Mouse (Mus musculus) lung, postnatal 0 days (tissue): Measurements from ENCODE around the gene Dpagt1. TPM values are rescaled to one million over a fixed set of nuclear protein-coding genes. Genes with fewer than 3 reads are reported as not detected.
"Not testable (repeated sequence)": the region's sequence is repeated elsewhere in the genome, so short reads cannot be mapped to it uniquely, and the experiment has no call there.

Source experiments
- ATAC-seq: fragments of 200-750 bp; cut with Nextera tagmentation; 2 replicates; pipeline ENCODE4 v1.8.0; 2017; ENCODE audit warnings: moderate library complexity
- DNase-seq: peaks from one replicate; pipeline ENCODE4 v3.0.0-alpha.2; 2016; ENCODE audit warnings: low spot score
- H3K27ac ChIP-seq: fragments of 300-500 bp; sonication (generic); 2 replicates; pipeline ENCODE4 v1.5.1; 2014; ENCODE audit warnings: antibody characterized with exemption, mild to moderate bottlenecking, low read length, mixed read lengths
- H3K27me3 ChIP-seq: fragments of 300-500 bp; sonication (generic); replicated peaks from 2 replicates; pipeline ENCODE4 v1.6.1; 2014; ENCODE audit warnings: low read length, mixed read lengths; ENCODE audit not compliant: insufficient read depth
- H3K36me3 ChIP-seq: fragments of 300-500 bp; sonication (generic); 2 replicates; pipeline ENCODE4 v1.6.1; 2014; ENCODE audit warnings: low read length, mixed read lengths; ENCODE audit not compliant: insufficient read depth
- H3K4me1 ChIP-seq: fragments of 300-500 bp; sonication (generic); 2 replicates; pipeline ENCODE4 v1.6.1; 2014; ENCODE audit warnings: antibody characterized with exemption, low read depth, low read length, mixed read lengths; ENCODE audit not compliant: insufficient read depth
- H3K4me2 ChIP-seq: fragments of 300-500 bp; sonication (generic); replicated peaks from 2 replicates; pipeline ENCODE4 v1.6.1; 2014; ENCODE audit warnings: low read depth, mild to moderate bottlenecking, low read length, moderate library complexity, mixed read lengths
- H3K4me3 ChIP-seq: fragments of 300-500 bp; sonication (generic); 2 replicates; pipeline ENCODE4 v1.5.1; 2014; ENCODE audit warnings: low read depth, low read length
- H3K9ac ChIP-seq: fragments of 300-500 bp; sonication (generic); replicated peaks from 2 replicates; pipeline ENCODE4 v1.6.1; 2014; ENCODE audit warnings: low read depth, mild to moderate bottlenecking
- H3K9me3 ChIP-seq: fragments of 300-500 bp; sonication (generic); 2 replicates; pipeline ENCODE4 v1.6.1; 2016; ENCODE audit warnings: low read length, mixed read lengths
- CTCF ChIP-seq: IDR thresholded peaks from 2 replicates; pipeline ENCODE4 v1.5.1; 2016; ENCODE audit warnings: antibody characterized with exemption, mild to moderate bottlenecking
- EP300 ChIP-seq: IDR thresholded peaks from 2 replicates; pipeline ENCODE4 v1.6.1; 2016; ENCODE audit warnings: antibody characterized with exemption, mild to moderate bottlenecking, control low read depth
- WGBS: fragments of 180-500 bp; shearing (Covaris S2); extraction: QIAGEN DNeasy Blood & Tissue Kit; methylation state at CpG from one replicate; pipeline ENCODE4 v1.1.7; 2014; 5-methylcytosine and 5-hydroxymethylcytosine counted together
- polyA plus RNA-seq: library from polyadenylated mRNA; unstranded; fragments of >200 nt; fragmentation: Nextera tagmentation; extraction: Ambion mirVana; gene quantifications from 2 replicates; pipeline ENCODE4 v1.2.1, GENCODE M21; 2015

Dpagt1 gene
- polyA plus RNA-seq, 1 experiment from 2014 or later, result 42.1 TPM

DNA sequence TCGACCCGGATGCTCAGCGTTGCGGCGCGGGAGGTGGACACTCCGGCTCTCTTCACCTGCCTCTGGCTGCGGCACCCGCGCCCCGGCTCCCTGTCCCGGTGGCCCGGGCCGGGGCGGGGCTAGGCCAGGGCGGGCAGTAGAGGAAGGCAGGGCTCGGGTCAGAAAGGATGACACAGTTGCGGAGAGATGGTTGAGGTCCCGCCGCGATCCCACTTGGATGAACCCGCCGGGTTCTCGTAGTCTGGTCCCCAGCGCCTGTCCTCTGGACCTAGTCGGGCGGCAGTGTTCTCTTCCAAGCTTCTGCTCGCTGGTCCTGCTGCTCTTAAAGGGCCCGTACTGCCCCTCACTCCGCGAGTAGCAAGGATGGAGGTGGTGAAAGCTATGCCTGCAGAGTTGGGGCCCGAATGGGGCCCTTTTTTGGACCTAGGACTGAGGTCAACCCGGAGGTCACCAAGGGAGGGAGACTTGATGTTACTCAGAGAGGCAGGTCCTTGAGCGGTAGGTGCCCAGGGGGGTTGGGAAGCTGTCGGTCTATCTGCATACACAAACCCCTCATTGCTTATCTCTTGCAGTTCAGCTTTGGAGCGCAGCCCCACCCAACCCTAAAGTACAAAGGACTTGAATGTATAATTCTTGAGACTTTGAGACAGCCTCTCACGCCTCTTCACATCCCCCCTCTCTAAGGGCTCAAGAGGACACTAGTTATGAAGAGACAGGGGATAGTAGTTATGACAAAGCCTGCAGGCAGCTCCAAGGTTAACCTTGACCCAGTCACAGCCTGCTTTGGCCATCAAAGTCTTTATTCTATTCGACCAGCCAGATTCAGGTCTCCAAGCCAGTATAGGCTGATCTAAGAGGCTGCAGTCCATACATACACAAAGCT, 37.5 kb upstream of the Dpagt1 start, which contains the start of gene Abcg4:
TSS of gene Abcg4 (minus strand) at position 540 of the 883 bp plus-strand sequence.
- peak; percentile 47 for ATAC-seq
- Histone ChIP-seq H3K4me3 (peak within 1 kb of the TSS; percentile 40), H3K27me3 (peaks cover 12% of the 10 kb centered on the region), H3K27ac (no peak within 1 kb of the TSS), H3K9ac (peak within 1 kb of the TSS; percentile 19; the same call in 1 of the 2 replicates), H3K9me3 (no peaks in the 10 kb centered on the region), H3K4me2 (peak within 1 kb of the TSS; percentile 76), H3K4me1 (peaks cover 14% of the 10 kb centered on the region; the same call in 1 of the 2 replicates), H3K36me3 (no peaks in the 10 kb centered on the region)
- WGBS, result 2% methylated on average over 37 of the region's 38 CpGs
- TF ChIP-seq EP300 (no peak), CTCF (no peak)
- no peak for DNase-seq

- Histone ChIP-seq H3K9ac (no peak overlapping the region), H3K4me2 (no peak overlapping the region), H3K27me3 (peaks cover 12% of the 10 kb centered on the region), H3K36me3 (no peaks in the 10 kb centered on the region), H3K4me1 (peaks cover 14% of the 10 kb centered on the region; the same call in 1 of the 2 replicates), H3K27ac (no peak overlapping the region), H3K4me3 (no peak overlapping the region), H3K9me3 (no peaks in the 10 kb centered on the region)
- WGBS, result 8% methylated on average over 11 of the region's 11 CpGs
- DNase-seq (no peak), ATAC-seq (no peak)
- TF ChIP-seq CTCF (no peak), EP300 (no peak)
These were observed 36.9 kb upstream of the Dpagt1 start for GRCm38 (mm10) chr9:44288959-44289291.

DNA sequence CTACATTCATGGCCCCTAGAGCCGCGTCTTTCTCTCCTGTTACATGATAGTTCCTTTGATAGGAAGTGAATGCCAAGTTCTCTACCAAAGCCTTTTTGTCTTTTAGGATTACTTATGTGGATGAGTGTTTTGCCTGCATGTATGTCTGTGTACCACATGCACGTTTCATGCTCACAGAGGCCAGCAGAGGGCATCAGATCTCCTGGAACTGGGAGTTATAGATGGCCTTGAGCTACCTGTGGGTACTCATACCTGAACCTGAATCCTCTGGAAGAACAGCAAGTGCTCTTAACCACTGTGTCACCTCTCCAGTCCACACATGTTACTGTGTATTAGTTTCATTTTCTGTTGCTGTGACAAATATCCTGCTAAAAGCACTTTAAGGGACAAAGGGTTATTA, 33.3 kb upstream of the Dpagt1 start:
- DNase-seq (peak; percentile 74), ATAC-seq (peak; percentile 71)
- H3K36me3 ChIP-seq, result peaks cover 15% of the 10 kb centered on the region
- 72% methylated on average over 3 of the region's 3 CpGs for WGBS
- TF ChIP-seq EP300 (no peak), CTCF (peak; percentile 80)
- peaks cover 8% of the 10 kb centered on the region; the same call in 1 of the 2 replicates for H3K4me1 ChIP-seq
- H3K4me2 ChIP-seq, result no peak overlapping the region
- H3K27ac ChIP-seq, result no peak overlapping the region
- H3K4me3 ChIP-seq, result no peak overlapping the region
- H3K27me3 ChIP-seq, result peaks cover 5% of the 10 kb centered on the region
- no peak overlapping the region for H3K9ac ChIP-seq
- no peaks in the 10 kb centered on the region for H3K9me3 ChIP-seq

DNA sequence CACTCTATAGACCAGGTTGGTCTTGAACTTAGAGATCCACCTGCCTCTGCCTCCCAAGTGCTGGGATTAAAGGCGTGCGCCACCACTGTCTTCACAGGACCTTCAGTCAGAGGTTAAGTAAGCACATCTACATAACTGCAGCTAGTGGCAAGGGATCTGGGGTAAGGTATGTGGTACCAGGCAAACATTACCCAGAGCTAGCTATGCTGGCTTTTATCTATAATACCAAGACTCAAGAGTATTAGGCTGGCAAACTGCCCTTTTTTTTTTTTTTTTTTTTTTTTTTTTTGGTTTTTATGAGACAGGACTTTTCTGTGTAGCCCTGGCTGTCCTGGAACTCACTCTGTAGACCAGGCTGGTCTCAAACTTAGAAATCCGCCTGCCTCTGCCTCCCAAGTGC, 25.8 kb upstream of the Dpagt1 start:
- not testable (repeated sequence) for H3K4me1 ChIP-seq, H3K9me3 ChIP-seq, ATAC-seq, H3K27ac ChIP-seq, H3K9ac ChIP-seq, H3K4me2 ChIP-seq, DNase-seq, H3K4me3 ChIP-seq, H3K27me3 ChIP-seq
- 95% methylated on average over 3 of the region's 3 CpGs for WGBS
- H3K36me3 ChIP-seq, result peaks cover 32% of the 10 kb centered on the region

GRCm38 (mm10) chr9:44305466-44306079, 20.2 kb upstream of the Dpagt1 start, which contains the start of gene Hinfp:
Hinfp (minus strand) TSS chr9:44305671.
- Histone ChIP-seq H3K27ac (peak within 1 kb of the TSS; percentile 87), H3K27me3 (no peaks in the 10 kb centered on the region), H3K9ac (peak within 1 kb of the TSS; percentile 93), H3K9me3 (no peaks in the 10 kb centered on the region), H3K36me3 (no peaks in the 10 kb centered on the region), H3K4me3 (peak within 1 kb of the TSS; percentile 95), H3K4me1 (peaks cover 5% of the 10 kb centered on the region; the same call in 1 of the 2 replicates), H3K4me2 (peak within 1 kb of the TSS; percentile 86)
- ATAC-seq (peak; percentile 99), DNase-seq (peak; percentile 100)
- under 1% methylated on average over 52 of the region's 54 CpGs for WGBS
- no peak for TF ChIP-seq CTCF

GRCm38 (mm10) chr9:44306532-44306931, 19.3 kb upstream of the Dpagt1 start:
- H3K4me3 ChIP-seq, result no peak overlapping the region
- no peak overlapping the region for H3K9ac ChIP-seq
- peaks cover 5% of the 10 kb centered on the region; the same call in 1 of the 2 replicates for H3K4me1 ChIP-seq
- WGBS, result 83% methylated on average over 6 of the region's 6 CpGs
- no peak overlapping the region for H3K4me2 ChIP-seq
- no peak for DNase-seq
- H3K27me3 ChIP-seq, result no peaks in the 10 kb centered on the region
- no peak overlapping the region for H3K27ac ChIP-seq
- no peaks in the 10 kb centered on the region for H3K9me3 ChIP-seq
- H3K36me3 ChIP-seq, result no peaks in the 10 kb centered on the region
- no peak for ATAC-seq
- TF ChIP-seq CTCF (no peak), EP300 (no peak)
